Mouse (Mus musculus): ENCODE data around the gene Tmem242. TPM values are rescaled to one million over a fixed set of nuclear protein-coding genes. Genes with fewer than 3 reads are reported as not detected.
A peak's percentile ranks its signal among the peaks of the same experiment; 100 is the strongest.

The Tmem242 gene
- polyA plus RNA-seq, 1 experiment, result 12.1 TPM

DNA sequence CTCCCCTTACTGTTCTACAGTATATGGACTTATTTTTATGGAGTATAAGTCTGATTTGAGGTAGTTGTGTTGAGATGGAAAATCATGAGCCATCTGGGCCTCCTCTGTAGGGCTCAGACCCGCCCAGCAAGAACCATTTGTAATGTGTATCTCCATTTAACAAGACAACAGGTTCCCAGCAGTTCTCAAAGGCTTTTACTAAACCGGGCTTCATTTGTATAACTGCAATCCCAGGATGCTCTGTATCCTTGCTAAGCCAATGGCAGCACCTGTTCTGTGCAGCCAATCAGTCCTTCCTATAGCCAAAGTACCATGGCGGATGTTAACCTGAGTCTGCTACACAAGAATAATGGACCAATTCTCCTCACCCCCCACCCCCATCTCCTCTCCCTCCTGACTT is 23.5 kb downstream of the Tmem242 start:
- Histone ChIP-seq H3K36me3 (ENCODE audit: control insufficient read depth, insufficient read depth, low read length) (peaks cover 2% of the 10 kb centered on the region), H3K4me3 (ENCODE audit: control insufficient read depth, low read depth, low read length) (peak overlapping the region; percentile 96)

DNA sequence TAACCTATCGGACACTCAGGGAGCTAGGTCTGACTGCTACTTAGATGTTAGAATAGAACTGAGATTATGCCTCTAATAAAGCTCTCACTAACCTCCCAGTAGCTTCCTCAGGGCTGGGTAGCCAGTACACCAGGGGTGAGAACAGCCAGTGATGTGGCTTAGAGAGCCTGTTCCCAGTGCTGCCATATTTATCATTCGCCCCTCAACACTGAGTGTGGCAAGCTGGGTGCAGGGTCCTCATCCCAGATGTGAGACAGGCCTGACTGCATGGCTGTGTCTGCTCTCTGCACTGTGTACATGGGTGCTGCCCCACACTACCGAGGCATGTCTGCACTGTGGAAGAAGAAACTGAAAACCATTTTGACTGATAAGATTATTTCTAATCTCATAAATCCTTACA is 26.0 kb downstream of the Tmem242 start:
- peaks cover 5% of the 10 kb centered on the region for H3K36me3 ChIP-seq (ENCODE audit: control insufficient read depth, insufficient read depth, low read length)
- no peak overlapping the region for H3K27ac ChIP-seq (ENCODE audit: control insufficient read depth, insufficient read depth, low read depth, low read length)

More for the DNA sequence above, 23.5 kb downstream of the Tmem242 start:
- no peak overlapping the region for H3K27ac ChIP-seq (ENCODE audit: control insufficient read depth, insufficient read depth, low read depth, low read length)
- H3K4me1 ChIP-seq (ENCODE audit: control insufficient read depth, insufficient read depth, low read length), result peaks cover 11% of the 10 kb centered on the region
- no peaks in the 10 kb centered on the region for H3K27me3 ChIP-seq (ENCODE audit: control insufficient read depth, insufficient read depth, low read length)
- TF ChIP-seq POLR2A (IDR thresholded peaks at IDR 0.05; ENCODE audit: control insufficient read depth, low read depth, low read length) (no peak), CTCF (IDR thresholded peaks at IDR 0.05; ENCODE audit: control insufficient read depth, insufficient read depth, insufficient replicate concordance, low read depth, low read length) (no peak)

GRCm38 (mm10) chr17:5413350-5413749 is 26.7 kb downstream of the Tmem242 start:
- no peak overlapping the region for H3K4me3 ChIP-seq (ENCODE audit: control insufficient read depth, low read depth, low read length)
- no peak overlapping the region for H3K27ac ChIP-seq (ENCODE audit: control insufficient read depth, insufficient read depth, low read depth, low read length)
- H3K36me3 ChIP-seq (ENCODE audit: control insufficient read depth, insufficient read depth, low read length), result peaks cover 5% of the 10 kb centered on the region
- H3K4me1 ChIP-seq (ENCODE audit: control insufficient read depth, insufficient read depth, low read length), result peaks cover 8% of the 10 kb centered on the region
- H3K27me3 ChIP-seq (ENCODE audit: control insufficient read depth, insufficient read depth, low read length), result no peaks in the 10 kb centered on the region
- TF ChIP-seq POLR2A (IDR thresholded peaks at IDR 0.05; ENCODE audit: control insufficient read depth, low read depth, low read length) (no peak), CTCF (IDR thresholded peaks at IDR 0.05; ENCODE audit: control insufficient read depth, insufficient read depth, insufficient replicate concordance, low read depth, low read length) (no peak)

More for the DNA sequence above, 26.0 kb downstream of the Tmem242 start:
- peaks cover 10% of the 10 kb centered on the region for H3K4me1 ChIP-seq (ENCODE audit: control insufficient read depth, insufficient read depth, low read length)
- H3K4me3 ChIP-seq (ENCODE audit: control insufficient read depth, low read depth, low read length), result peak overlapping the region; percentile 30
- TF ChIP-seq CTCF (IDR thresholded peaks at IDR 0.05; ENCODE audit: control insufficient read depth, insufficient read depth, insufficient replicate concordance, low read depth, low read length) (no peak), POLR2A (IDR thresholded peaks at IDR 0.05; ENCODE audit: control insufficient read depth, low read depth, low read length) (no peak)
- H3K27me3 ChIP-seq (ENCODE audit: control insufficient read depth, insufficient read depth, low read length), result no peaks in the 10 kb centered on the region

DNA sequence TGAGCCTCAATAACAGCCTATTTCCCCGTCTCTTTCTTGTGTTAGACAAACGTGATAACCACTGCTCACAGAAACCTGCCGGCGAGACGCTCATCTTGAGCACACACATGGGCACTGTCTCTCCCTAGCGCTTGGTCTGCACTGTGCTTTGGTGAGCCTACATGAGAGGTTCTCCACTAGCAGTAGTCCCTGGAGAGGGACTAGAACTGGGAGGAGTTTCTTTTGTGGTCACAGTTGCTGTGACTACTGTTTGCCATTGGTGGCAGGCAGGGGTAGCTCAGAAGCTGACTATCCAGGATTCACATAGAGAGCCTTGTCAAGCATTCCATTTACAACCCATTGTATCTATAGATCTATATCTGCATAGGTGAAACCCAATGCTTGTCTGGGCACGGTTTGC is 27.3 kb downstream of the Tmem242 start:
- no peaks in the 10 kb centered on the region for H3K27me3 ChIP-seq (ENCODE audit: control insufficient read depth, insufficient read depth, low read length)
- H3K4me3 ChIP-seq (ENCODE audit: control insufficient read depth, low read depth, low read length), result peak overlapping the region; percentile 3; the same call in 1 of the 2 replicates
- peaks cover 7% of the 10 kb centered on the region for H3K4me1 ChIP-seq (ENCODE audit: control insufficient read depth, insufficient read depth, low read length)
- H3K36me3 ChIP-seq (ENCODE audit: control insufficient read depth, insufficient read depth, low read length), result peaks cover 5% of the 10 kb centered on the region
- TF ChIP-seq POLR2A (IDR thresholded peaks at IDR 0.05; ENCODE audit: control insufficient read depth, low read depth, low read length) (no peak), CTCF (IDR thresholded peaks at IDR 0.05; ENCODE audit: control insufficient read depth, insufficient read depth, insufficient replicate concordance, low read depth, low read length) (no peak)
- no peak overlapping the region for H3K27ac ChIP-seq (ENCODE audit: control insufficient read depth, insufficient read depth, low read depth, low read length)

GRCm38 (mm10) chr17:5412301-5412700 is 27.8 kb downstream of the Tmem242 start:
- Histone ChIP-seq H3K27me3 (ENCODE audit: control insufficient read depth, insufficient read depth, low read length) (no peaks in the 10 kb centered on the region), H3K36me3 (ENCODE audit: control insufficient read depth, insufficient read depth, low read length) (peaks cover 5% of the 10 kb centered on the region), H3K4me1 (ENCODE audit: control insufficient read depth, insufficient read depth, low read length) (peaks cover 6% of the 10 kb centered on the region; the same call in 1 of the 2 replicates), H3K4me3 (ENCODE audit: control insufficient read depth, low read depth, low read length) (peak overlapping the region; percentile 9), H3K27ac (ENCODE audit: control insufficient read depth, insufficient read depth, low read depth, low read length) (no peak overlapping the region)
- TF ChIP-seq CTCF (IDR thresholded peaks at IDR 0.05; ENCODE audit: control insufficient read depth, insufficient read depth, insufficient replicate concordance, low read depth, low read length) (no peak), POLR2A (IDR thresholded peaks at IDR 0.05; ENCODE audit: control insufficient read depth, low read depth, low read length) (no peak)

GRCm38 (mm10) chr17:5411205-5411604 is 28.9 kb downstream of the Tmem242 start:
- TF ChIP-seq POLR2A (IDR thresholded peaks at IDR 0.05; ENCODE audit: control insufficient read depth, low read depth, low read length) (no peak), CTCF (IDR thresholded peaks at IDR 0.05; ENCODE audit: control insufficient read depth, insufficient read depth, insufficient replicate concordance, low read depth, low read length) (no peak)
- no peak overlapping the region for H3K27ac ChIP-seq (ENCODE audit: control insufficient read depth, insufficient read depth, low read depth, low read length)
- H3K4me1 ChIP-seq (ENCODE audit: control insufficient read depth, insufficient read depth, low read length), result peaks cover 6% of the 10 kb centered on the region; the same call in 1 of the 2 replicates
- H3K4me3 ChIP-seq (ENCODE audit: control insufficient read depth, low read depth, low read length), result no peak overlapping the region
- no peaks in the 10 kb centered on the region for H3K27me3 ChIP-seq (ENCODE audit: control insufficient read depth, insufficient read depth, low read length)
- peaks cover 2% of the 10 kb centered on the region for H3K36me3 ChIP-seq (ENCODE audit: control insufficient read depth, insufficient read depth, low read length)

DNA sequence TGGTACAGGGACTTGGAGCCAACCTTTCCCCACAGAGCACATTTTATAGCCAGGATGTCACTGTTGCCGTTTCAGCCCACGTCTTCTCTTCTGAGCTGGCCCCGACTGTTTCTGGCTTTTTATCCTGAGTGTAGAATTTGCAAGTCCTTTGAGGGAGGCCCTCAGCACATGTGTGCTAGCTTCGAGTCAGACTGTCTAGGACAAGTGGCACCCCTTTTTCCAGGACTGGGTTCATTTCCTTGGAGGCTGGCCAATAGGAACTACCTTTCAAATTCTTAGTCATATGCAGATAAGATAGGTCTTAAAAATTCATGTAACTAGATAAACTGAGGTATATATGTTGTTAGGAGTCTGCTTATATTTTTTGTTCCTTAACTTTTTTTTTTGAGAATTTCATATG is 29.7 kb downstream of the Tmem242 start:
- H3K27ac ChIP-seq (ENCODE audit: control insufficient read depth, insufficient read depth, low read depth, low read length), result no peak overlapping the region
- TF ChIP-seq CTCF (IDR thresholded peaks at IDR 0.05; ENCODE audit: control insufficient read depth, insufficient read depth, insufficient replicate concordance, low read depth, low read length) (no peak), POLR2A (IDR thresholded peaks at IDR 0.05; ENCODE audit: control insufficient read depth, low read depth, low read length) (no peak)

More for the DNA sequence above, 29.7 kb downstream of the Tmem242 start:
- peaks cover 2% of the 10 kb centered on the region for H3K36me3 ChIP-seq (ENCODE audit: control insufficient read depth, insufficient read depth, low read length)
- H3K4me1 ChIP-seq (ENCODE audit: control insufficient read depth, insufficient read depth, low read length), result peaks cover 6% of the 10 kb centered on the region; the same call in 1 of the 2 replicates
- H3K4me3 ChIP-seq (ENCODE audit: control insufficient read depth, low read depth, low read length), result no peak overlapping the region
- H3K27me3 ChIP-seq (ENCODE audit: control insufficient read depth, insufficient read depth, low read length), result no peaks in the 10 kb centered on the region
